Mouse (Mus musculus): ENCODE data around the gene Vmn2r71. TPM values are rescaled to one million over a fixed set of nuclear protein-coding genes. Genes with fewer than 3 reads are reported as not detected.

Vmn2r71 gene
- total RNA-seq (2021) = not detected

- intact Hi-C loops (cut with DNase I) = no loop called here
- no peak for DNase-seq
These were observed at the start of gene Vmn2r71 for GRCm38 (mm10) chr7:85562787-85563186. Gene Vmn2r71 (plus strand): TSS chr7:85563087.

- DNase-seq = no peak
- intact Hi-C loops (cut with DNase I) = no loop called here
These were observed 20.8 kb upstream of the Vmn2r71 start for GRCm38 (mm10) chr7:85542108-85542507.

- intact Hi-C loops (cut with DNase I) = no loop called here
- DNase-seq = no peak
These were observed 19.8 kb upstream of the Vmn2r71 start for GRCm38 (mm10) chr7:85543118-85543517.

- no peak for DNase-seq
- intact Hi-C loops (cut with DNase I) = no loop called here
These were observed 6.2 kb downstream of the Vmn2r71 start, which contains the start of gene Vmn2r70 for GRCm38 (mm10) chr7:85569092-85569491. Gene Vmn2r70 (minus strand): TSS chr7:85569192.

Other genes starting within 250 kb of the Vmn2r71 start
- not detected for gene Vmn2r69, start 147.2 kb upstream of the Vmn2r71 start, total RNA-seq (2021)
- not detected for gene Vmn2r70, start 6.1 kb downstream of the Vmn2r71 start, total RNA-seq (2021)
- not detected for gene Vmn2r72, start 192.0 kb downstream of the Vmn2r71 start, total RNA-seq (2021)

All from heart, postnatal 36 days (tissue).